In the genomic region with DNA sequence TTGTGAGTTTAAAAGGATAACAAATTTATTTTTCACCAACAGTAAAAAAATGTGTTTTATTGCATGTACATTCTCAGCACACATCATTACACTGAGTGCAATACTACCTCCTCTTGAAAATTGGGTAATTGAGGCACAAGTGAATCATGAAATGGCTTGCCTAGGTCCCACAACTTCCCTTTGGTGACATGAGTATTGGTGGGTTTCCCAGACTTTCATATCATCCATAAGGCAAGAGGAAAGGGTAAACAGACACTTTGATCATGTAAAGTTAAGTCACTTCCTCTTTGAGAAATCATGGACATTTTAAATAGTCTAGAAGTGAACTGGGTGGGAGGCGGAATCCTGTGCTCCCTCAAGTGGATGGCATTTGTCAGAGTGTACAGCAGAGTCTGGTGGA, we compare ENCODE assay signal across 21 mouse cellular contexts.
"Had no signal": no experiment of that assay in that cellular context is flagged by ENCODE, and none has a peak within 500 bp of the region (broad histone marks: within the 10 kb centered on the region; RNA-seq: fewer than 3 reads in every experiment).

No protein-coding gene starts in this region.

- H3K4me2 ChIP-seq: liver, embryonic 15.5 days; lung, embryonic 15.5 days; midbrain, embryonic 11.5 days; midbrain, embryonic 13.5 days; midbrain, embryonic 15.5 days; neural tube, embryonic 13.5 days; neural tube, embryonic 15.5 days had no signal

- H3K27me3 ChIP-seq: liver, embryonic 15.5 days; lung, embryonic 15.5 days; midbrain, embryonic 13.5 days; midbrain, embryonic 15.5 days; neural tube, embryonic 13.5 days; neural tube, embryonic 15.5 days had no signal

- H3K4me1 ChIP-seq: liver, embryonic 15.5 days; lung, embryonic 15.5 days; midbrain, embryonic 15.5 days; neural tube, embryonic 15.5 days had no signal

- DNase-seq: liver, postnatal 0 days; lung, adult 2 months; lung, postnatal 14 days; lung, postnatal 36 days; retina, postnatal 1 day; right cerebral cortex, adult 18-20 months; right cerebral cortex, postnatal 25 days; right cerebral cortex, postnatal 4 days; spleen, adult 18-20 months; thymus, adult 2 months; thymus, postnatal 25 days; thymus, postnatal 4 days had no signal

- H3K9me3 ChIP-seq: liver, embryonic 15.5 days; lung, embryonic 15.5 days; midbrain, embryonic 13.5 days; midbrain, embryonic 15.5 days; neural tube, embryonic 13.5 days; neural tube, embryonic 15.5 days had no signal

- H3K4me3 ChIP-seq: liver, embryonic 15.5 days; lung, embryonic 15.5 days; midbrain, embryonic 13.5 days; midbrain, embryonic 15.5 days; neural tube, embryonic 13.5 days; neural tube, embryonic 15.5 days had no signal

- H3K27ac ChIP-seq: liver, embryonic 15.5 days; lung, embryonic 15.5 days; macrophage; midbrain, embryonic 13.5 days; midbrain, embryonic 15.5 days; neural tube, embryonic 13.5 days; neural tube, embryonic 15.5 days had no signal

- ATAC-seq: liver, postnatal 0 days; lung, postnatal 0 days; midbrain, embryonic 13.5 days; midbrain, embryonic 15.5 days had no signal

- H3K9ac ChIP-seq: liver, embryonic 15.5 days; liver, postnatal 0 days; lung, embryonic 15.5 days; midbrain, embryonic 13.5 days; midbrain, embryonic 15.5 days; neural tube, embryonic 13.5 days; neural tube, embryonic 15.5 days had no signal

- H3K36me3 ChIP-seq: liver, embryonic 15.5 days; lung, embryonic 15.5 days; midbrain, embryonic 13.5 days; midbrain, embryonic 15.5 days; neural tube, embryonic 13.5 days; neural tube, embryonic 15.5 days had no signal
